Comparison of ENCODE assay signal across 18 mouse cellular contexts in genomic region chr9:76029471-76030199, GRCm38 (mm10). TPM values are rescaled to one million over a fixed set of nuclear protein-coding genes. Genes with fewer than 3 reads are reported as not detected.
DNase-seq lines count a peak whose midpoint lies in the region; ATAC-seq and TF ChIP-seq lines count a peak whose summit lies in the region.
"Had no signal": no experiment of that assay in that cellular context is flagged by ENCODE, and none has a peak within 500 bp of the region (broad histone marks: within the 10 kb centered on the region; RNA-seq: fewer than 3 reads in every experiment).

No protein-coding gene starts in this region.

- H3K9me3 ChIP-seq in forebrain, embryonic 15.5 days, result no peaks in the 10 kb centered on the region
- no peaks in the 10 kb centered on the region for H3K9me3 ChIP-seq in forebrain, embryonic 13.5 days (replicated peaks)
- no peaks in the 10 kb centered on the region for H3K9me3 ChIP-seq in embryonic facial prominence, embryonic 13.5 days
- H3K9me3 ChIP-seq: hindbrain, embryonic 12.5 days; kidney, embryonic 15.5 days; liver, embryonic 13.5 days had no signal

- no peak for TF ChIP-seq CTCF in brain, embryonic 14.5 days (IDR thresholded peaks at IDR 0.05; ENCODE audit: borderline replicate concordance, extremely low read depth, insufficient read depth, insufficient read length)

- ATAC-seq in forebrain, embryonic 15.5 days (replicated peaks), result peak; percentile 53; the same call in 1 of the 2 replicates
- ATAC-seq in forebrain, embryonic 13.5 days, result no peak
- no peak for ATAC-seq in embryonic facial prominence, embryonic 13.5 days (ENCODE audit: insufficient number of reproducible peaks, insufficient read depth, low FRiP score, low TSS enrichment, low read depth)
- no peak for ATAC-seq in activated CD4-positive, CD25-positive, alpha-beta regulatory T cell, adult 4 months
- ATAC-seq: CD4-positive, CD25-positive, alpha-beta regulatory T cell, adult 4 months had no signal

- 0 out of 2 replicates have a peak, but pooled peaks cover 3% of the 10 kb centered on the region for H3K4me1 ChIP-seq in forebrain, embryonic 15.5 days
- no peaks in the 10 kb centered on the region for H3K4me1 ChIP-seq in forebrain, embryonic 13.5 days
- H3K4me1 ChIP-seq in embryonic facial prominence, embryonic 13.5 days, result peaks cover 8% of the 10 kb centered on the region
- H3K4me1 ChIP-seq: hindbrain, embryonic 12.5 days; liver, embryonic 13.5 days had no signal

- DNase-seq in layer of hippocampus, adult 9-11 months, result peak; percentile 34
- DNase-seq in layer of hippocampus, postnatal 25 days (ENCODE audit: extremely low spot score in 1 of 2, low spot score in 1 of 2), result no peak
- DNase-seq in brain, embryonic 14.5 days (ENCODE audit: low read depth), result peak; percentile 39
- DNase-seq: adrenal gland, adult 8-10 months; embryo, embryonic 11 days; liver, embryonic 13.5 days; midbrain, embryonic 14.5 days; spleen, adult 18-20 months; thymus, postnatal 25 days had no signal

- no peak for TF ChIP-seq POLR2A in brain, embryonic 14.5 days (IDR thresholded peaks at IDR 0.05; ENCODE audit: borderline replicate concordance, extremely low read depth, insufficient read depth, insufficient read length, poor library complexity, severe bottlenecking)

- H3K4me2 ChIP-seq in forebrain, embryonic 15.5 days (replicated peaks), result no peak overlapping the region
- no peak overlapping the region for H3K4me2 ChIP-seq in forebrain, embryonic 13.5 days
- H3K4me2 ChIP-seq in embryonic facial prominence, embryonic 13.5 days, result peak overlapping the region; percentile 40
- H3K4me2 ChIP-seq: hindbrain, embryonic 12.5 days; kidney, embryonic 15.5 days; liver, embryonic 13.5 days had no signal

- H3K27me3 ChIP-seq in forebrain, embryonic 15.5 days, result no peaks in the 10 kb centered on the region
- H3K27me3 ChIP-seq in forebrain, embryonic 13.5 days, result no peaks in the 10 kb centered on the region
- H3K27me3 ChIP-seq in embryonic facial prominence, embryonic 13.5 days, result no peaks in the 10 kb centered on the region
- H3K27me3 ChIP-seq: hindbrain, embryonic 12.5 days; kidney, embryonic 15.5 days; liver, embryonic 13.5 days had no signal

- WGBS in forebrain, embryonic 15.5 days, result 83% methylated on average over 16 of the region's 16 CpGs
- WGBS in forebrain, embryonic 13.5 days, result 89% methylated on average over 16 of the region's 16 CpGs
- WGBS in embryonic facial prominence, embryonic 13.5 days, result 30% methylated on average over 16 of the region's 16 CpGs

- H3K9ac ChIP-seq in forebrain, embryonic 15.5 days (replicated peaks), result no peak overlapping the region
- H3K9ac ChIP-seq in forebrain, embryonic 13.5 days, result no peak overlapping the region
- no peak overlapping the region for H3K9ac ChIP-seq in embryonic facial prominence, embryonic 13.5 days
- H3K9ac ChIP-seq: hindbrain, embryonic 12.5 days; kidney, embryonic 15.5 days; liver, embryonic 13.5 days had no signal

- no peak overlapping the region for H3K4me3 ChIP-seq in forebrain, embryonic 15.5 days
- no peak overlapping the region for H3K4me3 ChIP-seq in forebrain, embryonic 13.5 days
- H3K4me3 ChIP-seq in embryonic facial prominence, embryonic 13.5 days, result no peak overlapping the region
- H3K4me3 ChIP-seq: hindbrain, embryonic 12.5 days; kidney, embryonic 15.5 days; liver, embryonic 13.5 days had no signal

- no peak overlapping the region; the same call in 1 of the 2 replicates for H3K27ac ChIP-seq in forebrain, embryonic 15.5 days (replicated peaks)
- no peak overlapping the region for H3K27ac ChIP-seq in forebrain, embryonic 13.5 days
- H3K27ac ChIP-seq in embryonic facial prominence, embryonic 13.5 days, result peak overlapping the region; percentile 48; the same call in 1 of the 2 replicates
- H3K27ac ChIP-seq: hindbrain, embryonic 12.5 days; kidney, embryonic 15.5 days; liver, embryonic 13.5 days had no signal

- no peaks in the 10 kb centered on the region for H3K36me3 ChIP-seq in forebrain, embryonic 15.5 days
- H3K36me3 ChIP-seq in forebrain, embryonic 13.5 days (ENCODE audit: poor library complexity, severe bottlenecking), result no peaks in the 10 kb centered on the region
- no peaks in the 10 kb centered on the region for H3K36me3 ChIP-seq in embryonic facial prominence, embryonic 13.5 days
- H3K36me3 ChIP-seq: hindbrain, embryonic 12.5 days; kidney, embryonic 15.5 days; liver, embryonic 13.5 days had no signal

RNA-seq across cellular contexts. Expression of gene Hmgcll1, which starts 15.0 kb away (rescaled TPM):
- polyA plus RNA-seq in forebrain, embryonic 15.5 days (2015; fragmentation: Nextera tagmentation; extraction: Ambion mirVana), result 14.9 and 15.2 TPM in 2 replicates
- 11.6 and 17.3 TPM in 2 replicates for polyA plus RNA-seq in forebrain, embryonic 13.5 days (2015; fragmentation: Nextera tagmentation; extraction: Ambion mirVana)
- total RNA-seq in layer of hippocampus, postnatal 25 days (2021), result 10 to 100 TPM; 12.9 to 14.7 TPM
- polyA plus RNA-seq in brain, embryonic 14.5 days (2012; rRNA removed), result 13.0 and 16.4 TPM in 2 replicates
- 3.9 and 5.1 TPM in 2 replicates for polyA plus RNA-seq in embryonic facial prominence, embryonic 13.5 days (2015; fragmentation: Nextera tagmentation; extraction: Ambion mirVana)
- not detected for polyA plus RNA-seq in activated CD4-positive, CD25-positive, alpha-beta regulatory T cell, adult 4 months (2017; shearing (Covaris generic))
- total RNA-seq: granulocyte monocyte progenitor cell, adult 5-6 weeks; MEL had no signal
- polyA plus RNA-seq: CD4-positive, CD25-positive, alpha-beta regulatory T cell, adult 4 months had no signal

Comparison
In these comparisons a context has a peak if more than half of its experiments do, and no peak if none do; other contexts are left out.
1. DNase-seq: peak in layer of hippocampus, adult 9-11 months (single experiment) and brain, embryonic 14.5 days (single experiment); none in layer of hippocampus, postnatal 25 days (0 of 2).